Mouse (Mus musculus): Measurements from ENCODE around the gene Ninl. TPM values are rescaled to one million over a fixed set of nuclear protein-coding genes. Genes with fewer than 3 reads are reported as not detected.

The Ninl gene
- polyA plus RNA-seq, 1 experiment from 2014 or later: 9.7 TPM

DNA sequence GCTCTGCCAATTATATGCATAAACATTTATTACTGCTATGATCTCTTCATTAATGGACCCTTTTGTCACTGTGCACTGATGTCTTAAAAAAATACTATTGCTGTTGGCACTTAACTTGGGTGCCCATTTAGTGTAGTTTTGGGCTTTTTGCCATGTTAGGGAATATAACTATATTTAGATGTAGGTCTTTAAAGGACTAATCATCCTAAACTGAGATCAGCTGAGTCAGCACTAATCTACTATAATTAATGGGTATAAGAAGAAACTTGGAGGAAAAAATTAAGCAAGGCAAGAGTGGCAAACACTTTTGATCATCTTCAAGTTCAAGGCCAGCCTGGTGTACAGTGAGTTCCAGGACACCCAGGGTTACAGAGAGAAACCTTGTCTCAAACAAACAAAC lies 152.9 kb downstream of the Ninl start:
- Histone ChIP-seq H3K27ac (ENCODE audit: low read length) (no peak overlapping the region), H3K27me3 (ENCODE audit: control insufficient read depth, insufficient read depth, low read depth, low read length) (no peaks in the 10 kb centered on the region), H3K4me2 (ENCODE audit: low read depth, low read length) (no peak overlapping the region), H3K4me3 (ENCODE audit: low read length) (no peak overlapping the region), H3K9ac (ENCODE audit: low read length) (no peak overlapping the region), H3K4me1 (replicated peaks; ENCODE audit: control insufficient read depth, insufficient read depth, low read length) (0 out of 2 replicates have a peak, but pooled peaks cover 2% of the 10 kb centered on the region), H3K36me3 (ENCODE audit: control insufficient read depth, insufficient read depth, low read length) (no peaks in the 10 kb centered on the region), H3K9me3 (ENCODE audit: control insufficient read depth, low read length) (no peaks in the 10 kb centered on the region; the same call in 1 of the 2 replicates)
- no peak for ATAC-seq (ENCODE audit: low read depth)

GRCm38 (mm10) chr2:150885814-150886213 lies 153.4 kb downstream of the Ninl start:
- no peak overlapping the region for H3K27ac ChIP-seq (ENCODE audit: low read length)
- no peak overlapping the region for H3K4me3 ChIP-seq (ENCODE audit: low read length)
- H3K9ac ChIP-seq (ENCODE audit: low read length): no peak overlapping the region
- 0 out of 2 replicates have a peak, but pooled peaks cover 2% of the 10 kb centered on the region for H3K4me1 ChIP-seq (replicated peaks; ENCODE audit: control insufficient read depth, insufficient read depth, low read length)
- no peaks in the 10 kb centered on the region for H3K27me3 ChIP-seq (ENCODE audit: control insufficient read depth, insufficient read depth, low read depth, low read length)
- no peaks in the 10 kb centered on the region; the same call in 1 of the 2 replicates for H3K9me3 ChIP-seq (ENCODE audit: control insufficient read depth, low read length)
- 50% methylated on average over 1 of the region's 1 CpGs for WGBS
- ATAC-seq (ENCODE audit: low read depth): peak; percentile 88
- no peak overlapping the region for H3K4me2 ChIP-seq (ENCODE audit: low read depth, low read length)
- H3K36me3 ChIP-seq (ENCODE audit: control insufficient read depth, insufficient read depth, low read length): no peaks in the 10 kb centered on the region

DNA sequence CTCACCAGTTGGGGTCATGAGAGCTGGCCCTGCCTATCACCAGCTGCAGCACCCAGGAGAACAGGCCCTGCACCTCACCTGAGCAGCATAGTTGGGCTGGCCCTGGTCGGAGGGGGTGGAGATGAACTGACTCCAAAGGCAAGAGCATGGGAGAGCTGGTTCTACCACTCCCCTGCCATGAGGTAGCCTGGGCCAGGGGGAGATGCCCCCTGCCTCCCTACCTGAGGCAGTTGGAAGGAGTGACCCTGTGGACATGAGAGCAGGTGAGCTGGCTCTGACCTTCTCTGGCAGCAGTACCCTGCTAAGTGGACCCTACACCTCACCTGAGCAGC lies 154.4 kb downstream of the Ninl start:
- 67% methylated on average over 1 of the region's 1 CpGs for WGBS
- Histone ChIP-seq H3K4me2 (ENCODE audit: low read depth, low read length) (no peak overlapping the region), H3K27me3 (ENCODE audit: control insufficient read depth, insufficient read depth, low read depth, low read length) (no peaks in the 10 kb centered on the region), H3K36me3 (ENCODE audit: control insufficient read depth, insufficient read depth, low read length) (no peaks in the 10 kb centered on the region), H3K27ac (ENCODE audit: low read length) (no peak overlapping the region), H3K9ac (ENCODE audit: low read length) (no peak overlapping the region), H3K4me1 (replicated peaks; ENCODE audit: control insufficient read depth, insufficient read depth, low read length) (0 out of 2 replicates have a peak, but pooled peaks cover 2% of the 10 kb centered on the region), H3K4me3 (ENCODE audit: low read length) (no peak overlapping the region), H3K9me3 (ENCODE audit: control insufficient read depth, low read length) (no peaks in the 10 kb centered on the region; the same call in 1 of the 2 replicates)
- 0 out of 2 replicates have a peak, but pooled peaks have one; percentile 24 for ATAC-seq (ENCODE audit: low read depth)

Other genes with a start within 250 kb of the Ninl start
- 53.4 and 56.4 TPM in 2 replicates for gene Abhd12, start 134.6 kb downstream of the Ninl start, polyA plus RNA-seq (2015; fragmentation: Nextera tagmentation; extraction: Ambion mirVana)
- 34.8 and 34.9 TPM in 2 replicates for gene Gins1, start 134.0 kb downstream of the Ninl start, polyA plus RNA-seq (2015; fragmentation: Nextera tagmentation; extraction: Ambion mirVana)
- 46.4 and 48.9 TPM in 2 replicates for gene Nanp, start within 50 bp of the Ninl start, polyA plus RNA-seq (2015; fragmentation: Nextera tagmentation; extraction: Ambion mirVana)
- not detected in 2 replicates for gene Gm14151, start 53.0 kb upstream of the Ninl start, polyA plus RNA-seq (2015; fragmentation: Nextera tagmentation; extraction: Ambion mirVana)
- gene Gm14147, start 58.9 kb upstream of the Ninl start, polyA plus RNA-seq (2015; fragmentation: Nextera tagmentation; extraction: Ambion mirVana): not detected in 2 replicates

Data from lung, embryonic 16.5 days (tissue).